Mouse (Mus musculus): ENCODE results near the gene Ext2. TPM values are rescaled to one million over a fixed set of nuclear protein-coding genes. Genes with fewer than 3 reads are reported as not detected.

Gene Ext2
- polyA plus RNA-seq, 1 experiment = 78.9 TPM

GRCm38 (mm10) chr2:93654336-93655055 lies 167.9 kb downstream of the Ext2 start:
- no peak overlapping the region for H3ac ChIP-seq (ENCODE audit: control insufficient read depth, insufficient read length)
- H3K27me3 ChIP-seq (ENCODE audit: control insufficient read depth, insufficient read depth, insufficient read length) = peaks cover 47% of the 10 kb centered on the region
- no peaks in the 10 kb centered on the region for H3K36me3 ChIP-seq (ENCODE audit: control insufficient read depth, insufficient read depth)
- no peaks in the 10 kb centered on the region for H3K79me2 ChIP-seq (ENCODE audit: control insufficient read depth, insufficient read depth)
- no peak for TF ChIP-seq MYOG (IDR thresholded peaks at IDR 0.05; ENCODE audit: control insufficient read depth in 1 of 3, insufficient read depth in 1 of 3, insufficient read length in 2 of 3, low read depth in 2 of 3)
- TF ChIP-seq E2F4 (IDR thresholded peaks at IDR 0.05; ENCODE audit: insufficient read depth) = no peak
- TF ChIP-seq MAX (IDR thresholded peaks at IDR 0.05; ENCODE audit: low read depth) = no peak
- no peak for TF ChIP-seq POLR2A (IDR thresholded peaks at IDR 0.05; ENCODE audit: insufficient read length, low read depth)
- no peak for TF ChIP-seq TCF3 (IDR thresholded peaks at IDR 0.05; ENCODE audit: insufficient read length, low read depth)
- TF ChIP-seq MYOD1 (IDR thresholded peaks at IDR 0.05; ENCODE audit: control insufficient read depth in 1 of 3, insufficient read length in 2 of 3, low read depth in 2 of 3) = no peak
- no peak for TF ChIP-seq TCF12 (IDR thresholded peaks at IDR 0.05; ENCODE audit: insufficient read depth, poor library complexity, severe bottlenecking)
- TF ChIP-seq SRF (IDR thresholded peaks at IDR 0.05; ENCODE audit: control insufficient read depth, insufficient read length, low read depth) = no peak
- no peak for TF ChIP-seq CEBPB (IDR thresholded peaks at IDR 0.05; ENCODE audit: insufficient read depth, poor library complexity, severe bottlenecking)
- TF ChIP-seq USF1 (IDR thresholded peaks at IDR 0.05; ENCODE audit: low read depth) = no peak
- TF ChIP-seq REST (IDR thresholded peaks at IDR 0.05; ENCODE audit: insufficient read depth, insufficient read length) = no peak
- no peak for TF ChIP-seq POLR2AphosphoS2 (IDR thresholded peaks at IDR 0.05; ENCODE audit: insufficient read length, low read depth)
- H3K4me3 ChIP-seq = no peak overlapping the region
- H3K4me2 ChIP-seq (ENCODE audit: low read depth) = no peak overlapping the region

DNA sequence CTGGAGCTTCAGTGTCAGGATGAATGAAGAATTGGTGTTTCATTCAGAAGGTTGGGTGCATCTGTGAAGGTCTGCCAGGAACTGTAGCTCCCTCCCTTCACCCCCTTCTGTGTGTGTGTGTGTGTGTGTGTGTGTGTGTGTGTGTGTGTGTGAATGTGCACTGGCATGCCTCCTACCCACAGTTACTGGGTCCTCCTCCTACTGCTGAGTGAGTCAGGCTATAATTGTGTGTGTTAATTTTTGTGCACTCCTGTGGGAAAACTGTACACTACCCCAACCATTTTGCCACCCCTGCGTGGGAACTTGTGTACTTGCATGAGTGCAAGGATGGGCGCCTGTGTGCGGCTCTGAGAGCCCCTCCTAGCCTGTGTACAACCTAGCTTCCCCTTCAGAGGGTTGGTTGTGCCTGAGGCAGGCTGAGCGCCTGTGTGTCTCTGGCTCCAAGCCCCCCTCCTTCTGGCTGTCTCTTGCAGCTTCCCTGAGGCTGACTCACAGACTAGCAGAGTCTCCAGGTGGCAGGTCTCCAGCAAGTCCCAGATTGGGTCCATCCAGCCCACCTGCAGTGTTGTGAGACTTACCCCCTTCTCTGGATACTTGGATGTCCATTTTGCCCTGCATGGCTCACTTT lies 173.0 kb downstream of the Ext2 start:
- H3K27me3 ChIP-seq (ENCODE audit: control insufficient read depth, insufficient read depth, insufficient read length) = peaks cover 77% of the 10 kb centered on the region
- no peak overlapping the region for H3K4me3 ChIP-seq
- no peak overlapping the region for H3K4me2 ChIP-seq (ENCODE audit: low read depth)
- H3K36me3 ChIP-seq (ENCODE audit: control insufficient read depth, insufficient read depth) = no peaks in the 10 kb centered on the region
- H3ac ChIP-seq (ENCODE audit: control insufficient read depth, insufficient read length) = no peak overlapping the region
- H3K79me2 ChIP-seq (ENCODE audit: control insufficient read depth, insufficient read depth) = no peaks in the 10 kb centered on the region
- TF ChIP-seq SRF (IDR thresholded peaks at IDR 0.05; ENCODE audit: control insufficient read depth, insufficient read length, low read depth) (no peak), MYOG (IDR thresholded peaks at IDR 0.05; ENCODE audit: control insufficient read depth in 1 of 3, insufficient read depth in 1 of 3, insufficient read length in 2 of 3, low read depth in 2 of 3) (no peak), MAX (IDR thresholded peaks at IDR 0.05; ENCODE audit: low read depth) (no peak), E2F4 (IDR thresholded peaks at IDR 0.05; ENCODE audit: insufficient read depth) (no peak), MYOD1 (IDR thresholded peaks at IDR 0.05; ENCODE audit: control insufficient read depth in 1 of 3, insufficient read length in 2 of 3, low read depth in 2 of 3) (no peak), TCF12 (IDR thresholded peaks at IDR 0.05; ENCODE audit: insufficient read depth, poor library complexity, severe bottlenecking) (no peak), CEBPB (IDR thresholded peaks at IDR 0.05; ENCODE audit: insufficient read depth, poor library complexity, severe bottlenecking) (no peak), TCF3 (IDR thresholded peaks at IDR 0.05; ENCODE audit: insufficient read length, low read depth) (no peak), REST (IDR thresholded peaks at IDR 0.05; ENCODE audit: insufficient read depth, insufficient read length) (no peak), USF1 (IDR thresholded peaks at IDR 0.05; ENCODE audit: low read depth) (no peak), POLR2A (IDR thresholded peaks at IDR 0.05; ENCODE audit: insufficient read length, low read depth) (no peak), POLR2AphosphoS2 (IDR thresholded peaks at IDR 0.05; ENCODE audit: insufficient read length, low read depth) (no peak)

GRCm38 (mm10) chr2:93647924-93648575 lies 174.3 kb downstream of the Ext2 start:
- Histone ChIP-seq H3K4me3 (no peak overlapping the region), H3K27me3 (ENCODE audit: control insufficient read depth, insufficient read depth, insufficient read length) (peaks cover 86% of the 10 kb centered on the region), H3K36me3 (ENCODE audit: control insufficient read depth, insufficient read depth) (no peaks in the 10 kb centered on the region), H3K79me2 (ENCODE audit: control insufficient read depth, insufficient read depth) (no peaks in the 10 kb centered on the region), H3K4me2 (ENCODE audit: low read depth) (no peak overlapping the region), H3ac (ENCODE audit: control insufficient read depth, insufficient read length) (no peak overlapping the region)
- TF ChIP-seq TCF3 (IDR thresholded peaks at IDR 0.05; ENCODE audit: insufficient read length, low read depth) = no peak
- TF ChIP-seq USF1 (IDR thresholded peaks at IDR 0.05; ENCODE audit: low read depth) = no peak
- TF ChIP-seq CEBPB (IDR thresholded peaks at IDR 0.05; ENCODE audit: insufficient read depth, poor library complexity, severe bottlenecking) = no peak
- TF ChIP-seq SRF (IDR thresholded peaks at IDR 0.05; ENCODE audit: control insufficient read depth, insufficient read length, low read depth) = no peak
- TF ChIP-seq E2F4 (IDR thresholded peaks at IDR 0.05; ENCODE audit: insufficient read depth) = no peak
- TF ChIP-seq MAX (IDR thresholded peaks at IDR 0.05; ENCODE audit: low read depth) = no peak
- no peak for TF ChIP-seq TCF12 (IDR thresholded peaks at IDR 0.05; ENCODE audit: insufficient read depth, poor library complexity, severe bottlenecking)
- no peak for TF ChIP-seq MYOG (IDR thresholded peaks at IDR 0.05; ENCODE audit: control insufficient read depth in 1 of 3, insufficient read depth in 1 of 3, insufficient read length in 2 of 3, low read depth in 2 of 3)
- no peak for TF ChIP-seq REST (IDR thresholded peaks at IDR 0.05; ENCODE audit: insufficient read depth, insufficient read length)
- no peak for TF ChIP-seq POLR2AphosphoS2 (IDR thresholded peaks at IDR 0.05; ENCODE audit: insufficient read length, low read depth)
- no peak for TF ChIP-seq MYOD1 (IDR thresholded peaks at IDR 0.05; ENCODE audit: control insufficient read depth in 1 of 3, insufficient read length in 2 of 3, low read depth in 2 of 3)
- no peak for TF ChIP-seq POLR2A (IDR thresholded peaks at IDR 0.05; ENCODE audit: insufficient read length, low read depth)

Measured in myocyte (in vitro differentiated cells).